Mouse (Mus musculus) C2C12 (cell line): Measurements from ENCODE around the gene Rita1. TPM values are rescaled to one million over a fixed set of nuclear protein-coding genes. Genes with fewer than 3 reads are reported as not detected.

ENCODE experiments used
- H3K27me3 ChIP-seq: one replicate; pipeline ENCODE4 v1.6.1; 2011; ENCODE audit not compliant: control insufficient read depth, insufficient read depth, insufficient read length
- H3K36me3 ChIP-seq: one replicate; pipeline ENCODE4 v1.6.1; 2011; ENCODE audit not compliant: control insufficient read depth, insufficient read depth
- H3K4me3 ChIP-seq: one replicate; pipeline ENCODE4 v1.5.1; 2011; ENCODE audit warnings: mild to moderate bottlenecking, control low read depth; ENCODE audit not compliant: poor library complexity, insufficient read depth, severe bottlenecking
- H3K79me2 ChIP-seq: one replicate; pipeline ENCODE4 v1.6.1; 2011; ENCODE audit not compliant: control insufficient read depth, insufficient read depth
- H3K79me3 ChIP-seq: one replicate; pipeline ENCODE4 v1.6.1; 2011; ENCODE audit warnings: low read depth, control low read depth
- H3ac ChIP-seq: one replicate; pipeline ENCODE3; 2011; ENCODE audit warnings: low read depth; ENCODE audit not compliant: control insufficient read depth, insufficient read length
- CEBPB ChIP-seq: IDR thresholded peaks from one replicate; pipeline ENCODE4 v1.6.1; 2011; ENCODE audit warnings: low read depth, mild to moderate bottlenecking, control low read depth, moderate library complexity
- CTCF ChIP-seq: IDR thresholded peaks from one replicate; pipeline ENCODE4 v1.5.1; 2011; ENCODE audit not compliant: control insufficient read depth, insufficient read depth, insufficient read length
- FOSL1 ChIP-seq: IDR thresholded peaks from one replicate; pipeline ENCODE4 v1.8.0; 2011; ENCODE audit warnings: mild to moderate bottlenecking, low read length; ENCODE audit not compliant: poor library complexity, insufficient read depth, severe bottlenecking
- MAX ChIP-seq: IDR thresholded peaks from one replicate; pipeline ENCODE4 v1.6.1; 2011; ENCODE audit warnings: mild to moderate bottlenecking, control low read depth
- MYOD1 ChIP-seq: IDR thresholded peaks from one replicate; pipeline ENCODE4 v1.6.1; 2011; ENCODE audit warnings: low read depth; ENCODE audit not compliant: control insufficient read depth, insufficient read length
- MYOG ChIP-seq: IDR thresholded peaks from one replicate; pipeline ENCODE4 v1.6.1; 2011; ENCODE audit not compliant: control insufficient read depth, insufficient read length; ENCODE audit errors: extremely low read depth
- USF1 ChIP-seq: IDR thresholded peaks from one replicate; pipeline ENCODE4 v1.6.1; 2011; ENCODE audit warnings: low read depth, mild to moderate bottlenecking, control low read depth, moderate library complexity
- polyA plus RNA-seq: library from polyadenylated mRNA; unstranded; fragments of >200 nt; fragmentation: generic; extraction: Trizol; gene quantifications from one replicate; pipeline ENCODE4 v1.2.1, GENCODE M21; 2012; ENCODE audit warnings: missing spikeins

Rita1 gene
- polyA plus RNA-seq, 1 experiment, result 17.2 TPM

DNA sequence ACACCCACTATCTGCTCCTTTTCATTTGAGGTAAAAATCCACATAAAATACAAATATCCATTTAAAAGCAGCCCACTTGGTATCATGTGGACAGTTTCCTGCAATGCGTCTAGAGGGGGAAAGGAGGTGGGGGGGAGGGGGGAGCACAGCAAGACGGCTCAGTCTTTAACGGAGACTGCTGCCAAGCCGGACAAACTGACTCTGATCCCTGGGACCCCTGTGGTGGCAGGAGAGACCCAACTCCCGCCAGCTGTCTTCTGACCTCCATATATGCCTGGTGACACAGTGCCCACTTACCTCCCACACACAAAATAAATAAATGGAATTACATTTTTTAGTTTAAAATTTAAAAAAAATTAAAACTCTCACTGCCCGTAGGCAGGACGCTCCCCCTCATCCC lies 8.9 kb downstream of the Rita1 start:
- Histone ChIP-seq H3K4me3 (no peak overlapping the region), H3K79me3 (no peaks in the 10 kb centered on the region), H3ac (no peak overlapping the region), H3K36me3 (no peaks in the 10 kb centered on the region), H3K79me2 (no peaks in the 10 kb centered on the region), H3K27me3 (no peaks in the 10 kb centered on the region)
- TF ChIP-seq USF1 (no peak), FOSL1 (no peak), CTCF (no peak), MYOD1 (no peak), MYOG (no peak), MAX (no peak), CEBPB (no peak)

DNA sequence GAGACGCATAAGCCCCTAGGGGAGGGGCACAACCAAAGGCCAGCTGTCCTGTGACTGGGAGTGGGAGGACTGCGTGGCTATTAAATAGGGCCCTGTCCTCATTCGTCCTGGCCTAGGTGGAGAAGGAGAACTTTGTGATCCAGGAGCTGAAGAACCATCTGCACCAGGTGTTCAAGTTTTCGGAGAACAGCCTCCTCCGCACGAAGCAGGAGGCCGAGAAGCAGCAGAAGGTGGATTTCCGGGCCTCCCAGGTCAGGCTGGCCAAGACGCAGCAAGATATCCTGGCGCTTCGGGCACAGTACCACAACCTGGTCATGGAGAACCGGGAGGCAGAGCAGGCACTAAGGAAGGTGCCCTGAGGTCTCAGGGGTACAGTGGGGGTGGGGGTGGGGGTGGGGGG lies 10.2 kb downstream of the Rita1 start:
- no peak overlapping the region for H3ac ChIP-seq
- no peaks in the 10 kb centered on the region for H3K79me2 ChIP-seq
- H3K36me3 ChIP-seq, result no peaks in the 10 kb centered on the region
- TF ChIP-seq CTCF, result no peak
- TF ChIP-seq MYOG, result no peak
- TF ChIP-seq FOSL1, result no peak
- no peak for TF ChIP-seq MYOD1
- no peak for TF ChIP-seq MAX
- TF ChIP-seq CEBPB, result no peak
- no peak for TF ChIP-seq USF1
- H3K27me3 ChIP-seq, result no peaks in the 10 kb centered on the region
- H3K4me3 ChIP-seq, result no peak overlapping the region
- no peaks in the 10 kb centered on the region for H3K79me3 ChIP-seq

DNA sequence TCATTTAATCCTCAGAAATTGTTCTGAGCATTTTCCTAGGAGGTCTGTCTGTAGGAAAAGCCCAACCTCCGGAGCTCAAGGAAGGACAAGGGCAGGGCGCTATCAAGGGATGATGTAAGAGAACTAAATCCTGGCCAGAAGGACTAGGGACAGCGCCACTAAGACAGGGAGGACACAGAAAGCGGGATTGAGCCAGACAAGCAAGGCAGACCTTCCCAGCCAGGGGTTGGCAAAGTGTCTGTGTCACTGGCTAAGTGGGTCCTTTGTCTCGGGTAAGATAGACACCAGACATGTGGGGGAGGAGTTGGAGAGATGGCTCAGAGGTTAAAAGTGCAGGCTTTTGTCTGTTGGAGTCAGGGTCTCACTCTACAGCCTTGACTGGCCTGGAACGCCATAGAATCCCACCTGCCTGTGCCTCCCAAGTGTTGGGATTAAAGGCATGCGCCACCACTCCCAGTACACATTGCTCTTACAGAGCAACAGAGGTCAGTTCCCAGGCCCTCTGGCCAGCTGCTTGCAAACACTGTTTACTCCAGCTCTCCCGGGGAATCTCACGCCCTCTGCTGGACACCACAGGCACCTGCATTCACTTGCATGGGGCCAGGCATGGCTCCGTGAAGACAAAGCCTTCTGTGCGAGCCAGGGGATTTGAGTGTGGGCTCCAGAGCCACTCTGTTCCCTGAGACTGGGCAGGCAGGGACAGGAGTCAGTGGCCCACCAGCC lies 11.3 kb downstream of the Rita1 start:
- H3K27me3 ChIP-seq, result no peaks in the 10 kb centered on the region
- H3K79me2 ChIP-seq, result no peaks in the 10 kb centered on the region
- no peak overlapping the region for H3K4me3 ChIP-seq

DNA sequence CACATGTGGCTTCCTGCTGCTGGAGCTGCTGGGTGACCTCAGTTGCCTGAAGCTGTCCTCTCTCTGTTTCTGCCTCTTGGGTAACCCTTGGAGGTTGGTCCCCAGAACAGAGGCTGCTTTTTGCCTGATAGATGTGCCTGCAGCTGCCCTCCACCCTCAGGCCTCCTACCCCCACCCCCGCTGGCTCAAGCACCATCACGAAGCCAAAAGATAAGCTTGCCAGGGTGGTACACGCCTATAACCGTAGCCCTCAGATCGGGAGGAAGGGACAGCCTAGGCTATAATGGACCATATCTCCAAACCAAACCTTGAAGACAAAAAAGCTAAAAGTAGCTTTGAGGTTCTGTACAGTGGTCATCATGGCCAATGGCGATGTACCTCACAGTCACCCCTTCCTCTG lies 12.8 kb downstream of the Rita1 start:
- Histone ChIP-seq H3K4me3 (no peak overlapping the region), H3K79me3 (no peaks in the 10 kb centered on the region), H3K79me2 (no peaks in the 10 kb centered on the region), H3K36me3 (no peaks in the 10 kb centered on the region), H3ac (no peak overlapping the region), H3K27me3 (no peaks in the 10 kb centered on the region)
- TF ChIP-seq MYOD1, result no peak
- TF ChIP-seq USF1, result no peak
- no peak for TF ChIP-seq FOSL1
- TF ChIP-seq CTCF, result no peak
- no peak for TF ChIP-seq CEBPB
- no peak for TF ChIP-seq MAX
- no peak for TF ChIP-seq MYOG

More for the DNA sequence above, 11.3 kb downstream of the Rita1 start:
- no peaks in the 10 kb centered on the region for H3K36me3 ChIP-seq
- peak; percentile 72 for TF ChIP-seq CTCF
- TF ChIP-seq USF1, result no peak
- TF ChIP-seq MAX, result no peak
- no peaks in the 10 kb centered on the region for H3K79me3 ChIP-seq
- H3ac ChIP-seq, result no peak overlapping the region

DNA sequence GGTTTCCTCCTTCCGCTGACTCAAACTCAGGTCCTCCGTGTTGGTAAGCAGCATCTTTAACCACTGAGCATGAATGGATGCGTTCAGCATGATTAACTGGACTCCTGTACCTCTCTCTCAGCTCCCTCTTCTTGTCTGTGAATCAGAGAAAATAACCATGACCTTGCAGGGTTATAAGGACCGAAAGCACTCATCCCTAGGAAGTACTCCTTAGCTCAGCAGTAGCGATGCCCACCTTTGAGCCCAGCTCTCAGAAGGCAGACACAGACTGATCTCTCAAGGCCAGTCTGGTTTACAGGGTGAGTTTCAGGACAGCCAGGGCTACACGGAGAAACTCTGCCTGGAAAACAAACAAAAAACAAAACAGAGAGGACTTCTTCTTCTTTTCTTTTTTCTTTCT lies 17.9 kb downstream of the Rita1 start:
- no peak for TF ChIP-seq MYOD1
- TF ChIP-seq CEBPB, result no peak
- no peak for TF ChIP-seq CTCF
- no peak for TF ChIP-seq USF1
- no peak for TF ChIP-seq MYOG
- no peak for TF ChIP-seq FOSL1
- no peak for TF ChIP-seq MAX
- H3K4me3 ChIP-seq, result no peak overlapping the region
- H3K79me3 ChIP-seq, result no peaks in the 10 kb centered on the region
- H3K79me2 ChIP-seq, result no peaks in the 10 kb centered on the region
- H3K27me3 ChIP-seq, result no peaks in the 10 kb centered on the region
- no peak overlapping the region for H3ac ChIP-seq
- H3K36me3 ChIP-seq, result no peaks in the 10 kb centered on the region

DNA sequence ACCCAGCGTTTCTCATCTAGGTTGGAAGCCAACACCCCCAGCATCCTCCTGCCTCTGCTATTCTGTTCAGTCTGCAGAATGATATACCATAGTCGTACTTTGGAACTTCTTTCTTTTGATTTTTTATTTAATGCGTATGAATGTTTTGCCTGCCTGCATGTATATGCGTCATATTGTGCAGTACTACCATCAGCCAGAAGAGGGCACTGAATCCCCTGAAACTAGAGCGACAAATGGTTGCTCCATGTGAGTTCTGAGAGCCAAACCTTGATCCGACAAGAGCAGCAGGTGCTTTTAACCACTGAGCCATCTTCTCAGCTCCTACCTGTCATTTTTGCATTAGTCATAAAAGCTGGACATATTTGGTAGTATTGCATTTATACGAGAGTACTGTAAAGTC lies 20.2 kb downstream of the Rita1 start:
- no peaks in the 10 kb centered on the region for H3K36me3 ChIP-seq
- no peak overlapping the region for H3K4me3 ChIP-seq
- H3K27me3 ChIP-seq, result no peaks in the 10 kb centered on the region
- peaks cover 9% of the 10 kb centered on the region for H3K79me3 ChIP-seq
- TF ChIP-seq USF1 (no peak), MYOD1 (no peak), CEBPB (no peak), FOSL1 (no peak), MAX (no peak), MYOG (no peak), CTCF (no peak)
- peaks cover 14% of the 10 kb centered on the region for H3K79me2 ChIP-seq
- no peak overlapping the region for H3ac ChIP-seq
